Mouse (Mus musculus) E14TG2a.4 (cell line): ENCODE measurements around the gene Slc22a8.

Experiments
- H3K27me3 ChIP-seq: 2 replicates; pipeline ENCODE4 v1.6.1; 2014; ENCODE audit warnings: low read length, control low read depth; ENCODE audit not compliant: insufficient read depth
- H3K36me3 ChIP-seq: 2 replicates; pipeline ENCODE4 v1.6.1; 2014; ENCODE audit warnings: low read length, control low read depth; ENCODE audit not compliant: insufficient read depth
- H3K4me1 ChIP-seq: replicated peaks from 2 replicates; pipeline ENCODE4 v1.6.1; 2014; ENCODE audit warnings: low read depth, low read length, control low read depth
- H3K4me3 ChIP-seq: replicated peaks from 2 replicates; pipeline ENCODE4 v1.5.1; 2014; ENCODE audit warnings: mild to moderate bottlenecking, low read length
- H3K9me3 ChIP-seq: 2 replicates; pipeline ENCODE4 v1.6.1; 2014; ENCODE audit warnings: low read length, control low read depth
- CTCF ChIP-seq: conservative IDR thresholded peaks from 2 replicates; pipeline ENCODE4 v1.5.1; 2014; ENCODE audit warnings: low read length
- NANOG ChIP-seq: IDR thresholded peaks from 2 replicates; pipeline ENCODE4 v1.6.1; 2014; ENCODE audit warnings: borderline replicate concordance, low read length, mixed read lengths
- POU5F1 ChIP-seq: IDR thresholded peaks from 2 replicates; pipeline ENCODE4 v1.6.1; 2014; ENCODE audit warnings: low read length, borderline replicate concordance

Gene Slc22a8

GRCm38 (mm10) chr19:8587315-8587714 is 3.7 kb upstream of the Slc22a8 start:
- no peaks in the 10 kb centered on the region for H3K36me3 ChIP-seq
- H3K4me1 ChIP-seq: peaks cover 9% of the 10 kb centered on the region
- no peak for TF ChIP-seq CTCF
- no peak for TF ChIP-seq NANOG
- TF ChIP-seq POU5F1: no peak
- H3K4me3 ChIP-seq: no peak overlapping the region
- H3K27me3 ChIP-seq: no peaks in the 10 kb centered on the region
- no peaks in the 10 kb centered on the region for H3K9me3 ChIP-seq

- H3K4me3 ChIP-seq: no peak overlapping the region
- no peak for TF ChIP-seq CTCF
- peaks cover 21% of the 10 kb centered on the region for H3K4me1 ChIP-seq
- H3K36me3 ChIP-seq: no peaks in the 10 kb centered on the region
- H3K9me3 ChIP-seq: no peaks in the 10 kb centered on the region
- peaks cover 4% of the 10 kb centered on the region; the same call in 1 of the 2 replicates for H3K27me3 ChIP-seq
Observed at GRCm38 (mm10) chr19:8592155-8592554, 1.1 kb downstream of the Slc22a8 start.

GRCm38 (mm10) chr19:8592873-8593408 is 1.9 kb downstream of the Slc22a8 start:
- Histone ChIP-seq H3K4me3 (no peak overlapping the region), H3K27me3 (peaks cover 7% of the 10 kb centered on the region; the same call in 1 of the 2 replicates), H3K36me3 (no peaks in the 10 kb centered on the region), H3K9me3 (no peaks in the 10 kb centered on the region), H3K4me1 (peaks cover 21% of the 10 kb centered on the region)
- TF ChIP-seq POU5F1: no peak
- TF ChIP-seq NANOG: no peak
- TF ChIP-seq CTCF: no peak

- TF ChIP-seq NANOG (no peak), CTCF (no peak), POU5F1 (no peak)
- Histone ChIP-seq H3K36me3 (no peaks in the 10 kb centered on the region), H3K4me1 (peaks cover 21% of the 10 kb centered on the region), H3K4me3 (no peak overlapping the region), H3K27me3 (peaks cover 7% of the 10 kb centered on the region; the same call in 1 of the 2 replicates), H3K9me3 (no peaks in the 10 kb centered on the region)
Observed at GRCm38 (mm10) chr19:8593833-8594232, 2.8 kb downstream of the Slc22a8 start.

- TF ChIP-seq CTCF (no peak), NANOG (no peak), POU5F1 (no peak)
- no peaks in the 10 kb centered on the region for H3K36me3 ChIP-seq
- peaks cover 21% of the 10 kb centered on the region for H3K4me1 ChIP-seq
- H3K27me3 ChIP-seq: peaks cover 7% of the 10 kb centered on the region; the same call in 1 of the 2 replicates
- no peaks in the 10 kb centered on the region for H3K9me3 ChIP-seq
- no peak overlapping the region for H3K4me3 ChIP-seq
Observed at GRCm38 (mm10) chr19:8594518-8594917, 3.5 kb downstream of the Slc22a8 start.

GRCm38 (mm10) chr19:8597269-8597668 is 6.2 kb downstream of the Slc22a8 start:
- Histone ChIP-seq H3K27me3 (peaks cover 7% of the 10 kb centered on the region; the same call in 1 of the 2 replicates), H3K4me1 (peaks cover 12% of the 10 kb centered on the region), H3K4me3 (no peak overlapping the region), H3K36me3 (no peaks in the 10 kb centered on the region), H3K9me3 (no peaks in the 10 kb centered on the region)
- TF ChIP-seq POU5F1: no peak

GRCm38 (mm10) chr19:8599229-8599628 is 8.2 kb downstream of the Slc22a8 start:
- no peaks in the 10 kb centered on the region for H3K36me3 ChIP-seq
- H3K4me1 ChIP-seq: peaks cover 7% of the 10 kb centered on the region
- peaks cover 5% of the 10 kb centered on the region; the same call in 1 of the 2 replicates for H3K27me3 ChIP-seq
- no peak overlapping the region for H3K4me3 ChIP-seq
- H3K9me3 ChIP-seq: no peaks in the 10 kb centered on the region
- TF ChIP-seq CTCF (no peak), NANOG (no peak), POU5F1 (no peak)

GRCm38 (mm10) chr19:8601922-8602321 is 10.9 kb downstream of the Slc22a8 start:
- Histone ChIP-seq H3K36me3 (no peaks in the 10 kb centered on the region), H3K4me3 (no peak overlapping the region), H3K4me1 (no peaks in the 10 kb centered on the region), H3K9me3 (no peaks in the 10 kb centered on the region), H3K27me3 (peaks cover 5% of the 10 kb centered on the region; the same call in 1 of the 2 replicates)
- TF ChIP-seq CTCF (no peak), POU5F1 (no peak), NANOG (no peak)

GRCm38 (mm10) chr19:8602914-8603313 is 11.9 kb downstream of the Slc22a8 start:
- Histone ChIP-seq H3K9me3 (no peaks in the 10 kb centered on the region), H3K4me1 (no peaks in the 10 kb centered on the region), H3K4me3 (no peak overlapping the region), H3K27me3 (no peaks in the 10 kb centered on the region), H3K36me3 (no peaks in the 10 kb centered on the region)
- no peak for TF ChIP-seq CTCF
